Mouse (Mus musculus) MEL (cell line): ENCODE results near the gene Gtf2ird1.

Experiments
- CTCF ChIP-seq, 3 experiments: IDR thresholded peaks in 2 of 3; conservative IDR thresholded peaks in 1 of 3; 2 replicates each; pipeline ENCODE4 v1.5.1; 2011 to 2012; ENCODE audit warnings: low read length in 3 of 3, low read depth in 2 of 3, mild to moderate bottlenecking in 2 of 3, improper control_type of control experiment in 1 of 3, inconsistent platforms in 1 of 3, mixed read lengths in 1 of 3, moderate library complexity in 1 of 3; ENCODE audit not compliant: control insufficient read depth in 1 of 3, insufficient read depth in 1 of 3, poor library complexity in 1 of 3, severe bottlenecking in 1 of 3
- EP300 ChIP-seq, 2 experiments: IDR thresholded peaks; 2 replicates each; pipeline ENCODE4 v1.6.1; 2011; ENCODE audit warnings: improper control_type of control experiment in 2 of 2, low read length in 2 of 2, low read depth in 1 of 2, mild to moderate bottlenecking in 1 of 2
- HCFC1 ChIP-seq: IDR thresholded peaks from 2 replicates; pipeline ENCODE4 v1.6.1; 2012; ENCODE audit warnings: low read depth, mild to moderate bottlenecking, inconsistent platforms, low read length, improper control_type of control experiment, moderate library complexity
- KAT2A ChIP-seq: conservative IDR thresholded peaks from 2 replicates; pipeline ENCODE4 v1.6.1; 2012; ENCODE audit warnings: low read depth, low read length, improper control_type of control experiment, inconsistent platforms
- MAX ChIP-seq: IDR thresholded peaks from 2 replicates; pipeline ENCODE4 v1.6.1; 2011; ENCODE audit warnings: low read length, improper control_type of control experiment
- MXI1 ChIP-seq: IDR thresholded peaks from 2 replicates; pipeline ENCODE4 v1.6.1; 2011; ENCODE audit warnings: mild to moderate bottlenecking, low read depth, low read length, improper control_type of control experiment
- POLR2A ChIP-seq, 2 experiments: IDR thresholded peaks; 2 replicates each; pipeline ENCODE4 v1.6.1; 2011 to 2012; ENCODE audit warnings: low read length in 2 of 2, mild to moderate bottlenecking in 2 of 2, control low read depth in 1 of 2, improper control_type of control experiment in 1 of 2, low read depth in 1 of 2, moderate library complexity in 1 of 2; ENCODE audit not compliant: control insufficient read depth in 1 of 2, insufficient read depth in 1 of 2, poor library complexity in 1 of 2
- ZC3H11A ChIP-seq: IDR thresholded peaks from 2 replicates; pipeline ENCODE4 v1.6.1; 2012; ENCODE audit warnings: low read depth, mild to moderate bottlenecking, inconsistent platforms, low read length, improper control_type of control experiment

DNA sequence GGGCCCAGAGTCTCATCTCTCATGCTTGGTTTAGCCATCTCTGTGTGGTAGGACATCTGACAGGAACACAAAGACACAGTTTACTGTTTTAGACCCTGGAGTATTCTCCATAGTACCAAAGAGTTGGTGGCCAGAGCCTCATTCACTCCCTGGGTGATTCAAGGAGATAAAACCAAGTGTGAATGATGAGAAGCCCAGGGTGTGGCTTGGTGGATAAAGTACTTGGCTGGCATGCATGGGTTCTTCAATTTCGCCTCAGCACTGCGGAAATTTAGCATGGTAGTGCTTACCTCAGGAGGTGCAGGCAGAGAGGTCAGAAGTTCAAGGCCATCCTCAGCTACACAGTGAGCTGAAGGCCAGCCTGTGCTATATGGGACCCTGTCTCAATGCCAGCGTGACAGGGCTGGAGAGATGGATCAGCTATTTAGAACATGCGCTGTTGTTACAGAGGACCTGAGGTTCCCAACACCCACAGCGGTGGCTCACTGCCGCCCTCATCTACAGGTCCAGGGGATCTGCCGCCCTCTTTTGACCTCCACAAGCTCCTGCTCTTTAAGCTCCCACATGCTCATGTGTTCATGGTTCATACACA, 13.1 kb upstream of the Gtf2ird1 start:
- no peak for TF ChIP-seq MAX
- no peak for TF ChIP-seq MXI1
- TF ChIP-seq CTCF (IDR thresholded peaks at IDR 0.05 in 2 of 3, conservative IDR thresholded peaks at IDR 0.05 in 1 of 3; ENCODE audit: control insufficient read depth in 1 of 3, insufficient read depth in 1 of 3, low read depth in 2 of 3, low read length in 3 of 3, poor library complexity in 1 of 3, severe bottlenecking in 1 of 3), result no peak
- no peak for TF ChIP-seq ZC3H11A
- TF ChIP-seq KAT2A, result no peak
- TF ChIP-seq HCFC1, result no peak
- TF ChIP-seq POLR2A (IDR thresholded peaks at IDR 0.05; ENCODE audit: control insufficient read depth in 1 of 2, insufficient read depth in 1 of 2, low read depth in 1 of 2, low read length in 2 of 2, poor library complexity in 1 of 2), result no peak
- TF ChIP-seq EP300 (IDR thresholded peaks at IDR 0.05; ENCODE audit: low read depth in 1 of 2, low read length in 2 of 2), result no peak
